Mouse (Mus musculus) left cerebral cortex, postnatal 4 days (tissue): ENCODE data around the gene Rgs14. TPM values are rescaled to one million over a fixed set of nuclear protein-coding genes. Genes with fewer than 3 reads are reported as not detected.

Experiments
- DNase-seq: peaks from one replicate; pipeline ENCODE4 v3.0.0-alpha.2; 2022
- intact Hi-C: fragments of 180-260 bp; cut with DNase I; formaldehyde crosslinking; loops from one replicate; pipeline ENCODE4 v1.15.1; 2025
- total RNA-seq, 2 experiments: library from RNA; stranded (reverse); gene quantifications; 2 replicates each; pipeline ENCODE4 v1.2.3; 2021

Rgs14 gene
- total RNA-seq, 2 experiments from 2014 or later = 4.3 to 6.3 TPM

DNA sequence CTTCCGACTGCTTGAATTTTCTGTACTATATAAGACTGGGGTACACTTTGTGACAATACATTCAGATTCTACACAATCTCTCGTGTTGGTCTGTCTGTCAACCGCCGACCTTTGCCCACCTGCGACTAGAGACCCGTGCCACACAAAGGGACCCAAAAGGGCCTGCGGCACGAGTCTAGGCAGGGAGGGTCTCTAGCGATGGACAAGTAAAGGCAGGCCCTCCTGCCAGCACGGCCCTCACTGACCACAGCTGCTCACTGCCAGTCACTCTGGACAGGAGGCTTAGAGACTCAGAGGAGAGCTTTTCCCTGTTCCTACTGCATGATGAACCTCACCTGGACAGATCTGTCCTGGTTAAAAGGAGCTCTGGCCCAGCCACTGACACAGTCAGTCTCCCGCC is 27.1 kb upstream of the Rgs14 start:
- no peak for DNase-seq
- intact Hi-C loops = no loop called here

DNA sequence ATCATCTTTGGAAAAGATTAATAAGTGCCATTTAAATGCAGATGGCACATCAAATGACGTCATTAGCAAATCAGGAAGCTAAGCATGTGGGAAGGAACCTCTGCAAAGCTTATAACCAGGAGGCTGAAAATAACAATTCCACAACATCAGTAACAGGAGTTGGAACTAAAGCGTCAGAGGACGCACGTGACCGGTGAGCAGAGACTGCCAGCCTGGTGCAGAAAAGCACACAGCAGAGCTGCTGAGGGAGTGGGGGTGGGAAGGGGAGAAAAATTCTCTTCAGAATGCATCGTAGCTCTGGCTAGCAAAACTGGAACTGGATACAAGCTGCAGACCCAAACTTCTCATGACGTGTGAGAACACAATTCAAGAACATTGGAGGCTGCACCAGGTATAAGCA is 25.2 kb upstream of the Rgs14 start:
- DNase-seq = no peak
- intact Hi-C loops = no loop called here

DNA sequence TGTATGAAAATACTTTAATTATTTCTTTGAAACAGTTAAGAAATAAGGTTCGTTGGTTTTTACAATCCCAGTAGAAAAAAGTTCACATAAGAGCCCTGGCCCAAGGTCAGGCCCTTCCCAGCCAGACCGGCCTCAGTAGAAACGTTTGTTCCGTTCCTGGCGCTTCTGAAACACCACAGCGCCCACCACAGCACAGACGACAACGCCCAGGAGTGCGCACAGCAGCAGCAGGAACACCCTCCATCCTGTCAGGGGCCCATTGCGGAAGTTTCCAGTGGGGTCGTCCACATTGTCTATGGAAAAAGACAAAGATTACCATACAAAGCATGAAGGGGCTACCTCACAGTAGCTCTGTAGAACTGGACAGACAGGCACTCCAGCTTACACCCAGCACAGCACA is 22.8 kb upstream of the Rgs14 start:
- intact Hi-C loops = no loop called here
- no peak for DNase-seq

DNA sequence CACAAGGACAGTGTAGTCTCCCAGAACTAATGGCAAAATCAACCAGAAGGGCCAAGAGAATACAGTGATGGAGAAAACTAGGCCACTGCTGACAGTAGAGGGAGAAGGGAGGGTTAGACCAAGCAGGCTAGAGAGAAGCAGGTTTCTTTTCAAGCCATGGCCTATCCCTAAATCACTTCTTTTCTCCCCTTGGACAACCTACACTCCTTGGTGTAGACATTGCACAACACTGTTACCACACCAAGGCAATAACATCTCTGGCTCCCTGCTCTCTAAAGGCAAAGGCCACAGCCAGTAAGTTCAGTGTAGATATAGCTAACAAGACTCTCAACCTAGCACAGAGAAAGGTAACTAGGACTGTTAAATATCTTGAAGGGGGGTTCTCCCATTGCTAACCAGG is 8.4 kb upstream of the Rgs14 start:
- no peak for DNase-seq
- intact Hi-C loops = no loop called here

DNA sequence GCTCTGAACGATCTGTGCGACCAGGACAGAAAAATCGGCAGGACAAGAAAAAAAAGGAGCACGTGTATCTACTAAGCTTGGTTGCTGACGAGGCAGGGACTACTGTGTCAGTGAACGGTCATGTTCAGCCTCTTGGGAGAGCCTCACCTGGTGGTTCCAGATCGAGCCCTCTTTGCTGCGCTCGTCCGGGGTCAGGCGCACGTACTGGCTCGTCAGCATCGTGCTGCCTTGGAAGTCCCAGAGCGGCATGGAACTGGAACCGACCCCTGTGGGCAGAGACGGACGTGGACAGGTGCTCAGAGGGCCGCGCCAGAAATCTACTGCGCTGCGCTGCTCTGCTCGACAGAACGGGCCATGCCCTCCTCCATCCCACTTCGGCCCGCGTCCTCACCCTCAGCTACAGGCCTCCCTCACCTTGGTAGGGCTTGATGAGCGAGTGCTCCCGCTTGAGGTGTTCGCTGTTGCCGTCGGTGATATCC is 7.5 kb upstream of the Rgs14 start:
- peak; percentile 18 for DNase-seq
- intact Hi-C loops = no loop called here

DNA sequence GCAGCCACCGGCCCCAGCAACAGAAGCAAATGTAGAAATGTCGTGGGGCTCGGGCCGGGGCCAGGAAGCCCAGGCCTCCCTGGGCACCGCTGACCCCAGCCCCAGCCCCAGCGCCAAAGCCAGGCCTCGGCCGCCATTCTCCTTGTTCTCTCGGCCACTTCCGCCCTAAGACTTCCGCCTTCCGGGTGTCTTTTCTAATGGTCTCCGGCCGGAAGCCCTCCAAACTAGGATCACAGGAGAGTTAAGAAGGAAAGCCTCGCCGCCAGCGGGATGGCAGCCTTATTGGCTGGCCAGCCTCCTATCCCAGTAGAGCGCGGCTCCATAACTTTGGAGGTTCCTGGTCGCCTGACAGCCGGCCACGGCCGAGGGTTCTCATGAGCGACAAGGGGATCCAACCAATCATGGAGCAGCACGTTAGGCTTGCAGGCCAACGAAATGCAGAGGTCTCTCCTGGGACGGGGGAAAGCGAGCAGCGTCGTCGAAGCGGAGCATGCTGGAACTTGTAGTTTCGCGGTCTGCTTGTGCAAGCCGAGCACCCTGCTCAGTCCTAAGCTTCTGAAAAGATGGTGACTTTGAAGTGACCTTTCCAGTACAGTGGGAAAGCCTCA is 7.0 kb upstream of the Rgs14 start, which contains the start of gene Lman2:
TSS of gene Lman2 (minus strand) at position 331 of the 608 bp plus-strand sequence.
- DNase-seq = peak; percentile 97
- intact Hi-C loops = no loop called here

DNA sequence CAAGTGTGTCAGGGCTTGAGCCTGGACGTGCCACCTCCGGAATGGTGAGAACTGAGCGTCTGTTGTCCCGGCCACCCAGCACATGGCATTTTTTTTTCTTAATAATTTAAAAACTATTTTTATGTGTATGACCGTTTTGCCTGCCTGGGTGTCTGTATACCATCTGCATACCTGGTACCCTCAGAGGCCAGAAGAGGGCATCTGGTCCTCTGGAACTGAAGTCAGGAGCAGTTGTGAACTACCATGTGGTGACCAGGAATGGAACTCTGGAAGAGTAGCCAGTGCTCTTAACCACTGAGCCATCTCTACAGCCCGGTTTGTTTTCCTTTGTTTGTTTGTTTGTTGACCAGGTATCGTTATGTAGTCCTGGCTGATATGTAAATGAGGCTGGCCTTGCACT is 1.1 kb upstream of the Rgs14 start:
- intact Hi-C loops = no loop called here

DNA sequence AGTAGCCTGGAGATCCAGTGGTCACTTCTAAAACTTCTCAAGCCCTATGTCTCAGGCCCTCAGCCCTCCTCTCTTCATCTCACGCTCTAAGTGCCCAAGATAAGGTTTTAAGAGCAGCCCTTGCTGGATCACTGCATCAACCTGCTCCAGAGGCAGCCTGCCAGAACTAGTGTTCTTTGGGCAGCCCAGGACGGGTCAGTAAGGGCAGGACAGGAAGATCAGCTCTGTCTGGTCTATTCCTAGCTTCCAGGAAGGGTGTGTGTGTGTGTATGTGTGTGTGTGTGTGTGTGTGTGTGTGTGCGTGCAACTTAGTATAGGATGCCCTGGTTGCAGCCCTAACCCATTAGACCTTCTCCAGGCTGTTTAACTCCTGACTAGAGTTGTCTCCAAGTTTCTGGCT is 702 bp downstream of the Rgs14 start:
- intact Hi-C loops = no loop called here

More for the DNA sequence above, 1.1 kb upstream of the Rgs14 start:
- no peak for DNase-seq

DNA sequence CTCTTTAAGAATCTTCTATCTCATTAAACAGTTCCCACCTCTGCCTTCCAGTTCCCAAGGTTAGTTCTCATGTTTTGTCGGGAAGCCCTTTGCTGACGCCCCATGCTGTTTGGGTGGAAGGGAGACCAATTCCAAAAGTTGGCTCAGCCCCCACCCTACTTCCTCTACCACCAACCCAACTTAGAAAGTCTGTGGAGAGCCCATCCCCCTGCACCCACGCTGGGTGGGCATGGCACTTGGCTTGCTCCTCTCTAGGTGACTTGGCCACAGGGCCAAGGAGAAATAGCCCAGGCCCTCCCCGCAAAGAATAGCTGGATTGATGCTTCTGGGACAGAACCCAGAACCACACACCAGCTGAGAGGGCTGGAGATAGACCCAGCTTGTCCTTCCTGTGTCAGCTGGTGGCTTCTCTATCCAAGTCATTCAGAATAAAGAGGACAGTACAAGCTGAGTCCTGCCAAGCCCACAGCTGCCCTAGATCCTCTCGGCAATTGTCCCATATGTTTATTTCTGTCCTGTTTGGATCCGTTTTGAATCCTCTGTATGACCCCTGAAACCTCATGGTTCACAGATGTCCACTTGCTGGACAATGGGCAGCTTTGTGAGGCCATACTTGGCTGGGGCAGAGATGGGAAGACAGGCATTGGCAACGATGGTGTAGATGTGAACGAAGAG is 1.6 kb downstream of the Rgs14 start:
- intact Hi-C loops = no loop called here
- peak; percentile 28 for DNase-seq

More for the DNA sequence above, 702 bp downstream of the Rgs14 start:
- no peak for DNase-seq

DNA sequence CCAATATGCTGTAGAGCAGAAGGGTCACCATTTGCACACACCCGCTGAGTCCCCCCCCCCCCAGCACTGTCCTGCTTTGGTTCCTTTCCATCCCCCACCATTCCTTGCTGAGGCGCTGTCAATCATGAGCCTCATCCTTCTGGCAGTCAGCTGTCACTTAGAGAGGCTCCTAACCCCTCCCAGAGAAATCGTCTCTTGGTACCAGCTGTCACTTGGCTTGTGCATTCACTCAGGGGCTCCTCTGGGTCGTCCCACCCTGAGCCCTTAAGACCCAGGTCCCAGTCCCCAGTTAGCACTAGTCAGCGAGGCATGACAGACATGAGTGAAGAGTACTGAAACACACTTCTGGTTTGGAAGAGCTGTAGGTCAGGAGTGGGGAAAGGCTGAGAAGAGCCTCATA is 2.2 kb downstream of the Rgs14 start:
- peak; percentile 34 for DNase-seq
- intact Hi-C loops = no loop called here

DNA sequence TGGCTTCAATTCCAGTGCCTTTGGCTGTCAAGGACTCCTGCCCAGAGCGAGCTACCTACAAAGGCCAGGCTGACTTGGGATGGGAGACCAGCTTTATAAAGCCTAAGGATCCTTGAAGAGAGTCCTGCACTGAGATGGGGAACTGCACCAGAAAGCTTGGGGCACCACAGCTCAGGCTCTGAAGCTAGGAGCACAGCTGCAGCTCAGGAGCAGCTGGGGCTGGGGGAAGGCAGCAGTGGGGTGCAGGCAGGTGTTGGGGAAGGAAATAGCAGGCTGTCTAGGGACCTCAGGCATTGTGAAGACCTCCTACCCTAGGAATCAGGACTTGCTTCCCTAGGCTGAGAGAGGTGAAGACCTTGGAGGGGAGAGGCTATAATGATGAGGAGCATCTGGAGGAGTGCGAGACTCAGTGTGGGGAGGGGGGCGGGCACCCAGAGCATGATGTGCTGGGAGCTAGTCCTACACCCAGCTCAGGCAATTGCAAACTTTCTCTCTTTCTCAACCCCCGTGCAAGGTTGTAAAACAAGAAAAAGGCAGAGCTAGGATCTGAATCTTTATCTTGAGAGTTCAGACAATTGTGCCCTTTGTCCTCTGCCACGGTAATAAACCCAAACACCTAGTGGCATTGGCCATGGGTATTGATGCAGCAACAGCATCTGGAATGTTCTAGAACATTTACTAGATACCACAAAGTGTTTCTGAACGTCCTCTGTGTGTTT is 4.8 kb downstream of the Rgs14 start:
- DNase-seq = no peak
- intact Hi-C loops = no loop called here

DNA sequence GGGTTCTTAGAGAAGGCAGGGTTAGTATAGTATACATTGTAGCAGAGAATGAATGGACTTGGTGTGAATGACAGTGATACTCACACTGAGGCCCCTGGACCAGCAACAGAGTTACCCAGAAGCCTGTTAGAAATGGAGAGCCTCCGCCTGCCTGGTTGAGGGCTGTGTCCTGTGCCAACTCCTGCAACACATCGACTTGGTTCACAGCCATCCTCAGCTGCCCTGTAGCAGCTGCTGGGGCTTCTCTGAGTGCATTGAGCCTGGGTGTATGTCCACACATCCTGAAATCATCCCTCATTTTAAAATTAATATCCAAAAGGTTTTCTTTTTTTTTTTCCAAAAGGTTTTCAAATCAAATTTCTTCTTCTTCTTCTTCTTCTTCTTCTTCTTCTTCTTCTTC is 6.3 kb downstream of the Rgs14 start:
- intact Hi-C loops = no loop called here
- peak; percentile 53 for DNase-seq

DNA sequence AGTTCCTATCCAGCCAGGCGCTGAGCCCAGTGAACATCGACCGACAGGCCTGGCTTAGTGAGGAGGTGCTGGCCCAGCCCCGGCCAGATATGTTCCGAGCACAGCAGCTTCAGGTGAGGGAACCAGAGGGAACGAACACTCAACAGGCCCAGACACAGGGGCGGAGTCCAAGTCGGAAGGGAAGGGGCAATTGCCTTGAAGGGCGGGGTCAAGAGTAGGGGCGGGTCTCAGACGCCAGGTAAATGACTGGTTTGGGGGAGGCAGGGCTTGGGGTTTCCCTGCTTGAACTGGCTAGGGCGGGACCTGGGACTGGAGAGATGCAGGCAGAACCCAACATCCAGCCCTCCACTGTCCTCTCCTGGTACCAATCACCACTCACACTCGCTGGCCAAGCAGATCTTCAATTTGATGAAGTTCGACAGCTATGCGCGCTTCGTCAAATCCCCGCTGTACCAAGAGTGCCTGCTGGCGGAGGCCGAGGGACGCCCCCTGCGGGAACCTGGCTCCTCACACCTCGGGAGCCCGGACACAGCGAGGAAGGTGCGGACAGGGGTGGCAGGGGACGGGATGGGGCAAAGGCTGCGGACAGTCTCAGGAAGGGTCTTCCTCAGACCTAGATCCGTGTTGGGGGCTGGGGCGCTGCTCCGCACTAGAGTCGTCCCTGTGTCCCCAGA is 9.5 kb downstream of the Rgs14 start:
- intact Hi-C loops = no loop called here
- no peak for DNase-seq

DNA sequence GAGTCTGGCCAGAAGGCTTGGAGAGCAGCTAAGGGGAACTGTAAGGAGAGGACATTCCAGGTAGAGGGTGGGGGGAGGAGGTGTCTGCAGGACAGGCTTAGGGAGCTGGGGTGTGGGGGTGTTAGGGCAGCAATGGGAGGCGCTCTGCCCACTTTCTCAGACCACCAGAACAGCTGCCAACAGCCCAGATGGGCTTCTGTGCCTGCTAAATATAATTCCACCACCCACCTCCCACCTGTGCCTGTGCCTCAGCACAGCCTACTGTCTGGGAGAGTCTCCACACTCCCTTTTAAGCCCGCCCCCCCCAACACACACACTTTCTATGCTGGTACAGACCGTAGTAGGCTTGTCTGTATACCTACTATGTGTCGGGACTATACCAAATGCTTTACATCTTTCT is 12.3 kb downstream of the Rgs14 start:
- intact Hi-C loops = no loop called here

DNA sequence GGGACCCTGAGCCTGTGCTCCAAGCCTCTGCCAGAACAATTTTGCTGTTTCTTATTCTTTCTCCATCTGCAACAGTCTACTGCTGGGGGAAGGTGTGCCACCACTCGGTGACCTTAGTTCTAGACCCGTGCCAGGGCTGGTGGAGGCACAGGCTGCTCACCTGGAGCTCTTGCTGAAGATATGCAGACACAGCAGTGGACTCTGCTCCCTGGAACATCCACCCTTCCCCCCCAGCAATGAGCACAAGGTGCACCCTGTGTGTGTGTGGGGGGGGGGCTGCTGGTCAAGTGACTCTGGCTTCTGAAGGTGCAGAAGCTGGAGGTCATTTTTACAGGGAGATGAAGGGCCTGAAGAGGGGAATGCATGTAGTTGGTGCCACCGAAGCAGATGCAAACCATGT is 21.1 kb downstream of the Rgs14 start:
- DNase-seq = no peak
- intact Hi-C loops = no loop called here

More for the DNA sequence above, 12.3 kb downstream of the Rgs14 start:
- DNase-seq = no peak

DNA sequence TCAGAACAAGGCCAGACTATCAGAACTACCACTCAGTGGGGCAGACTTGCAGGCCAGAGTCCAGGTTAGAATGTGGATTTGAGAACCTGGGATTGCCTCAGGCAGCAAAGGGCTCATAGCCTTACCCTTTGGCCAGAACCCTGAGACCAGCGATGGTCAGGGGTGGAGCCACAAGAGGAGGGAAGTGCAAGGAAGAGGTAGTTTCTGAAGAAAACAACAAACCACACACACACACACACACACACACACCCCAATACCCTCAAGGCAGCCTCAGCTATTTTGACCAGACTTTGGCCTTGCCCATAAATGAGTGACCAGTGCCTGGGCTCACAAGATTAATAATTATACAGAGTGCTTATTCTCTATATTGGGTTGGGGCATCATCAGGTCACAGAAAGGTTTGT is 22.1 kb downstream of the Rgs14 start:
- no peak for DNase-seq
- intact Hi-C loops = no loop called here

DNA sequence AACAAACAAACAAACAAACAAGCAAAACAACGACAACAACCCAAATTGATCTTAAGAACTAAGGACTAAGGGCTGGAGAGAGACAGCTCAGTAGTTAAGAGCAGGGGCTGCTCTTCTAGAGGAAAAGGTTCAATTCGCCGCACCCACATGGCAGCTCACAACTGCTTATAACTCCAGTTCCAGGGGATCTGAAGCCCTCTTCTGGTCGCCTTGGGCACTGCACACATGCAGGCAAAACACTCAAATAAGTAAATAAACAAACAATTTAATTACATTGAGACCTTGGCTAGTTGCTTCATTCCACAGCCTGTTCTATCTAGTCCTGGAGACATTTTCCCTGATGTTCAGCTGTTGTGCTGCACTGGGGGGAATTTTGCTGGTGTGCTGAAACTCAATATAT is 23.4 kb downstream of the Rgs14 start:
- intact Hi-C loops = no loop called here
- no peak for DNase-seq

DNA sequence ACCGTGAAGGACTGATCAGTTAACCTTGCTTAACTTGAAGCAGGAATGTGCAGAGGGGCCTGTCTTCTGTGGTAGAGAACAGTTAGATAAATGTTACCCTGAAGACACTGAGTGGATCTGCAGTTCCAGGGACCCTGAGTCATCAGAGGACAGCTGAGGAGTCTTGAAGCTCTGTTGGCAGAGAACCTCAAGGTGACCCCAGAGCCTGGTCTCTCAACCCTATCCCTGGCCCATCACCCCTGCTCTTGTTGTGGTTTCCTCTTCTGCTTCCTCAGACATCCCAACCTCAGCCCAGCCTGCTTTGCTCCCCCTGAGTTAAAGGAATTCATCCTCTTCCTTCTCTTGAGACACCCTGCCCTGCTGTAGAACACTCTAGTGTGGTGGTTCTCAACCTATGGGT is 28.6 kb downstream of the Rgs14 start, which contains the start of gene Slc34a1:
TSS of gene Slc34a1 (plus strand) at position 100 of the 400 bp plus-strand sequence.
- no peak for DNase-seq
- intact Hi-C loops = no loop called here

DNA sequence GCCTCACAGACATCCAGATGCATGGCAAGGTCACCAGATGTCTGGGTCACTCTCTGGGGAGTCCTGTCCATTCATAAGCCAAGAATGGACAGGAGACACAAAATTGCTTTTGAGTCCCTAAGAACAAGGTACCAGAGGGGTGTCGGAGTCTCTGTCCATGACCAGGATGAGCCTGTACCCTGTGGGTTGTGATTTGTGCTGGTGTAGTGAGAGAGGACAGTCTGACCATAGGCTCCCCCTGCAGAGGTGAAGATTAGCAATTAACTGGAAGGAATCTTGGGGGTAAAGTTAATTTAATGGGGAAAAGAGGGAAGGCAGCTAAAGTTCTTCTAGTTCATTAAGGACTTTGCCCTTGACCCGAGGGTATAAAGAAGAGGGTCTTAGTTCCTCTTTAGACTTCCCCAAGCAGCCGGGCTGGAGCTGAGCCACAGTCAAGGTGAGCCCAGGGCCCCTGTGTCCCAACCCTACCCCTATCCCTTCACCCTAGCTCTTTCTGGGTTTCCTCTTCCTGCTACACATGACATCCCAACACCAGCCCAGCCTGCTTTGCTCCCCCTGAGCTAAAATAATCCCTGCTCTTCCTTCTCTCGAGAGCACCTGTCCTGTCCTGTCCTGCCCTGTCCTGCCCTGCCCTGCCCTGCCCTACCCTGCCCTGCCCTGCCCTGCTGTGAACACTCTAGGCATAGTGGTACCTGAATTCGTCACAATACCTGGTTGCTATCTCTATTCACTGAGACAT is 29.9 kb downstream of the Rgs14 start:
- intact Hi-C loops = no loop called here
- no peak for DNase-seq

DNA sequence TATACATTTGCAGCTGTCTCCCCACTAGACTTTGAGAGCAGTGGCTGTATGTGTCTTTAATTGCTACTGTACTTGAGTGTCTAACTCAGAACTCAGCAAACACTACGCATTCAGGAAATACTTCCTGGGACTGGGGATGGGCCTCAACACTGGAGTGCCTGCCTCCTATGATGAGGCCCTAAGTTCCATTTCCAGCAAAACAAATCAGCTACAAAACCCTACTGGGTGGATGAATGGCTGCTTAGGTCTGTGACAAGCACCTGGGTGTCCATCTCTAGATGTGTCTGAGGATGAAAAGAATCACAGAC is 30.5 kb downstream of the Rgs14 start:
- intact Hi-C loops = no loop called here
- DNase-seq = no peak

DNA sequence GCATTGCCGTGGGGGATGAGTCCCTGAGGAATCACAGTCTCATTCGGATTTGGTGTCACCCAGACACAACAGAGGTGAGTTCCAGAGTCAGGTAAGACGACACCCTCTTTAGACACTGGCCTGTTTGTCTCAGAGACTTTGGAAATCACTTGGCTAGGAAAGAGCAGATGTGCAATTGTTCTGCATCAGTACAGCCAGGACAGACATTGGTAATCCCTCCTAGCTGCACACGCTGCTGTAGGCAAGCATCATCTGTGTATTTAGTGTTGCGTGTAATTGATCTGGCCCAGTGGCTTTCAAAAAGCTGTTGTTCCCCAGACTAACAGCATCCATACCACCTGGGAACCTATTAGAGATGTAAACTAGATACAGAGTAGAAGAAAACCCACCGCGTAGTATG is 33.7 kb downstream of the Rgs14 start:
- intact Hi-C loops = no loop called here
- DNase-seq = no peak
